Mouse (Mus musculus): Measurements from ENCODE around the gene Btrc. TPM values are rescaled to one million over a fixed set of nuclear protein-coding genes. Genes with fewer than 3 reads are reported as not detected.

The Btrc gene
- total RNA-seq, 2 experiments from 2014 or later, result 99.4 to 104 TPM

Other genes with a start within 250 kb of the Btrc start
- not detected for gene Tlx1, start 213.1 kb upstream of the Btrc start, total RNA-seq (2021)
- gene Lbx1, start 127.9 kb upstream of the Btrc start, total RNA-seq (2021), result under 1 TPM in 1 of 2 experiments, not detected in 1; 0.13 TPM
- gene Poll, start 196.8 kb downstream of the Btrc start, total RNA-seq (2021), result 1 to 10 TPM; 7.6 to 7.7 TPM
- 10 to 100 TPM; 58.3 to 72.0 TPM for gene Gm17018, start 196.9 kb downstream of the Btrc start, total RNA-seq (2021)